Mouse (Mus musculus): ENCODE measurements at regions not wholly inside any gene's neighbourhood (a gene's known extent, or its start where the extent isn't known, plus 50 kb on each side); places are given as distances from the start of the nearest gene placed in this dataset.

- dilution Hi-C loops (cut with MboI; ENCODE audit: extremely low pct_ligation_motif_present, extremely low pct_unique_long_range_greater_than_20kb, low sequenced_read_pairs), result no loop called here
- Histone ChIP-seq H3K9me3 (replicated peaks; ENCODE audit: low read length) (no peaks in the 10 kb centered on the region), H3K9ac (ENCODE audit: insufficient read depth, low read depth) (no peak overlapping the region), H3K79me2 (replicated peaks; ENCODE audit: control insufficient read depth, extremely low read depth, insufficient read depth, poor library complexity, severe bottlenecking) (no peaks in the 10 kb centered on the region), H3K4me1 (ENCODE audit: control insufficient read depth in 1 of 2, insufficient read depth in 2 of 2) (no peaks in the 10 kb centered on the region), H3K27me3 (replicated peaks) (no peaks in the 10 kb centered on the region), H3K36me3 (replicated peaks in 1 of 2; ENCODE audit: control insufficient read depth in 1 of 2, insufficient read depth in 1 of 2, low read length in 1 of 2) (no peaks in the 10 kb centered on the region), H3K4me2 (ENCODE audit: insufficient read depth, low read depth, poor library complexity, severe bottlenecking) (no peak overlapping the region), H3K27ac (ENCODE audit: insufficient read depth, low read depth) (no peak overlapping the region), H3K4me3 (replicated peaks in 1 of 3; ENCODE audit: low read depth in 2 of 3, low read length in 2 of 3, poor library complexity in 1 of 3) (no peak overlapping the region)
- DNase-seq (ENCODE audit: extremely low read depth), result no peak
- TF ChIP-seq TBP (conservative IDR thresholded peaks at IDR 0.05; ENCODE audit: low read depth, low read length) (no peak), NRF1 (IDR thresholded peaks at IDR 0.05; ENCODE audit: low read depth, low read length) (no peak), ZKSCAN1 (IDR thresholded peaks at IDR 0.05; ENCODE audit: borderline replicate concordance, low read depth, low read length) (no peak), KAT2A (IDR thresholded peaks at IDR 0.05; ENCODE audit: insufficient replicate concordance, low read length) (no peak)
- in situ Hi-C loops (cut with MboI; ENCODE audit: low pct_ligation_motif_present, low pct_unique_long_range_greater_than_20kb, low sequenced_read_pairs), result no loop called here
Observed at GRCm38 (mm10) chr5:85525385-85526194, 539.8 kb downstream of the Cenpc1 start.

GRCm38 (mm10) chr5:85505244-85505643, 560.1 kb downstream of the Cenpc1 start:
- TF ChIP-seq E2F4 (IDR thresholded peaks at IDR 0.05; ENCODE audit: insufficient replicate concordance, low read depth, low read length), result no peak
- TF ChIP-seq SMC3 (IDR thresholded peaks at IDR 0.05; ENCODE audit: low read depth, low read length), result no peak
- no peak for TF ChIP-seq ELF1 (IDR thresholded peaks at IDR 0.05; ENCODE audit: low read depth, low read length)
- no peak for TF ChIP-seq MYC (IDR thresholded peaks at IDR 0.05; ENCODE audit: low read depth, low read length)
- no peak for TF ChIP-seq RCOR1 (conservative IDR thresholded peaks at IDR 0.05; ENCODE audit: low read depth, low read length)
- no peak for TF ChIP-seq USF2 (conservative IDR thresholded peaks at IDR 0.05; ENCODE audit: low read depth, low read length)
- no peak for TF ChIP-seq UBTF (IDR thresholded peaks at IDR 0.05; ENCODE audit: low read depth, low read length)
- no peak for TF ChIP-seq KAT2A (IDR thresholded peaks at IDR 0.05; ENCODE audit: insufficient replicate concordance, low read length)
- TF ChIP-seq IRF4 (IDR thresholded peaks at IDR 0.05; ENCODE audit: low read depth, low read length), result no peak
- no peak for TF ChIP-seq SIN3A (IDR thresholded peaks at IDR 0.05; ENCODE audit: low read length)
- TF ChIP-seq TBP (conservative IDR thresholded peaks at IDR 0.05; ENCODE audit: low read depth, low read length), result no peak
- no peak for TF ChIP-seq MAFK (IDR thresholded peaks at IDR 0.05; ENCODE audit: insufficient replicate concordance, low read length)
- no peak for TF ChIP-seq ZKSCAN1 (IDR thresholded peaks at IDR 0.05; ENCODE audit: borderline replicate concordance, low read depth, low read length)
- no peak for TF ChIP-seq ZNF384 (IDR thresholded peaks at IDR 0.05; ENCODE audit: low read depth, low read length)
- TF ChIP-seq CHD2 (IDR thresholded peaks at IDR 0.05; ENCODE audit: low read length), result no peak
- no peak for TF ChIP-seq RAD21 (IDR thresholded peaks at IDR 0.05; ENCODE audit: low read depth, low read length)
- no peak for TF ChIP-seq EP300 (IDR thresholded peaks at IDR 0.05; ENCODE audit: low read length)
- TF ChIP-seq ZMIZ1 (IDR thresholded peaks at IDR 0.05; ENCODE audit: low read depth, low read length), result no peak
- TF ChIP-seq HCFC1 (IDR thresholded peaks at IDR 0.05; ENCODE audit: low read depth, low read length), result no peak
- no peak for TF ChIP-seq JUN (IDR thresholded peaks at IDR 0.05; ENCODE audit: insufficient read depth, low read depth, low read length)
- DNase-seq (ENCODE audit: extremely low read depth), result no peak
- Histone ChIP-seq H3K27me3 (replicated peaks) (no peaks in the 10 kb centered on the region), H3K4me2 (ENCODE audit: insufficient read depth, low read depth, poor library complexity, severe bottlenecking) (no peak overlapping the region), H3K9me3 (replicated peaks; ENCODE audit: low read length) (peaks cover 8% of the 10 kb centered on the region), H3K36me3 (replicated peaks in 1 of 2; ENCODE audit: control insufficient read depth in 1 of 2, insufficient read depth in 1 of 2, low read length in 1 of 2) (no peaks in the 10 kb centered on the region), H3K4me3 (replicated peaks in 1 of 3; ENCODE audit: low read depth in 2 of 3, low read length in 2 of 3, poor library complexity in 1 of 3) (no peak overlapping the region), H3K9ac (ENCODE audit: insufficient read depth, low read depth) (no peak overlapping the region), H3K4me1 (ENCODE audit: control insufficient read depth in 1 of 2, insufficient read depth in 2 of 2) (no peaks in the 10 kb centered on the region), H3K79me2 (replicated peaks; ENCODE audit: control insufficient read depth, extremely low read depth, insufficient read depth, poor library complexity, severe bottlenecking) (no peaks in the 10 kb centered on the region), H3K27ac (ENCODE audit: insufficient read depth, low read depth) (no peak overlapping the region)
- in situ Hi-C loops (cut with MboI; ENCODE audit: low pct_ligation_motif_present, low pct_unique_long_range_greater_than_20kb, low sequenced_read_pairs), result no loop called here
- dilution Hi-C loops (cut with MboI; ENCODE audit: extremely low pct_ligation_motif_present, extremely low pct_unique_long_range_greater_than_20kb, low sequenced_read_pairs), result no loop called here

All from CH12.LX (cell line).